ENCODE assay signal across 15 mouse cellular contexts in the genomic region with DNA sequence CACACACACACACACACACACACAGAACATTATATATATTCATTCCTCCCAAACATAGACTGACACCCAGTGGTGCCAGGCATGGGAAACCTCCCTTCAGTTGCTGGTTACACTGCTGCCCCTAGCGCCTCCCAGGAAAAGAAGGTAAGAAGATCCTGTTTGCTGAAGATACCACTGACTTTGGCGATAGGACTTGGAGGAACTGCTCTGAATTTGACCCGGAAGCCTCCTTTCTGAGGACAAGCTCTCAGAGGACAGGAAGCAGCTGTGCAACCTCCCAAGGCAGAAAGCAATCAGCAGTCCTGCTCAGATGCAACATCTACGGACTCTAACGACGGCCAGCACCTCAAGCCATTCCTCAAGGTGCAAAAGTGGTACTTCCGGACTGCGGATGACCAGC.
DNase-seq lines count a peak whose midpoint lies in the region; ATAC-seq and TF ChIP-seq lines count a peak whose summit lies in the region.
"Had no signal": no experiment of that assay in that cellular context is flagged by ENCODE, and none has a peak within 500 bp of the region (broad histone marks: within the 10 kb centered on the region; RNA-seq: fewer than 3 reads in every experiment).

No protein-coding gene starts in this region.

- 55% methylated on average over 8 of the region's 8 CpGs for WGBS in lung, postnatal 0 days
- 29% methylated on average over 8 of the region's 8 CpGs for WGBS in liver, embryonic 14.5 days (ENCODE audit: insufficient replicate concordance)

- no peak overlapping the region for H3K27ac ChIP-seq in lung, postnatal 0 days (ENCODE audit: low read length)
- no peak overlapping the region for H3K27ac ChIP-seq in liver, embryonic 14.5 days
- H3K27ac ChIP-seq: forebrain, embryonic 12.5 days; hindbrain, embryonic 15.5 days; layer of hippocampus, adult 2 months; macrophage had no signal

- no peak for ATAC-seq in lung, postnatal 0 days
- no peak for ATAC-seq in liver, embryonic 14.5 days (ENCODE audit: insufficient read depth)

- no peak for TF ChIP-seq EP300 in lung, postnatal 0 days (IDR thresholded peaks at IDR 0.05)
- TF ChIP-seq EP300 in liver, embryonic 14.5 days (IDR thresholded peaks at IDR 0.05; ENCODE audit: low read depth): no peak

- no peaks in the 10 kb centered on the region for H3K27me3 ChIP-seq in lung, postnatal 0 days (replicated peaks; ENCODE audit: insufficient read depth, low read length)
- H3K27me3 ChIP-seq in liver, embryonic 14.5 days (ENCODE audit: control insufficient read depth, insufficient read depth, low read length): no peaks in the 10 kb centered on the region
- H3K27me3 ChIP-seq: hindbrain, embryonic 15.5 days had no signal

- no peak overlapping the region for H3K4me3 ChIP-seq in lung, postnatal 0 days (ENCODE audit: low read depth, low read length)
- H3K4me3 ChIP-seq in liver, embryonic 14.5 days (ENCODE audit: insufficient read depth in 1 of 2, low read depth in 2 of 2, low read length in 2 of 2): no peak overlapping the region
- H3K4me3 ChIP-seq: forebrain, embryonic 12.5 days; hindbrain, embryonic 15.5 days; layer of hippocampus, adult 2 months had no signal

- peak; percentile 90 for DNase-seq in heart, adult 11 months
- no peak for DNase-seq in heart, postnatal 36 days
- DNase-seq in lung, postnatal 0 days (ENCODE audit: low spot score): peak; percentile 16
- DNase-seq in lung, postnatal 10 days: no peak
- DNase-seq in liver, embryonic 14.5 days (ENCODE audit: low read depth in 3 of 3, low spot score in 3 of 3): no peak
- DNase-seq in thymus, postnatal 14 days: peak; percentile 39
- no peak for DNase-seq in left cerebral cortex, adult 8-10 months (ENCODE audit: low spot score in 2 of 2)
- no peak for DNase-seq in urinary bladder, adult 18-20 months (ENCODE audit: low spot score in 2 of 2)
- DNase-seq: adrenal gland, postnatal 25 days; cerebellum, adult 18-20 months; gastrocnemius, postnatal 36 days had no signal

- H3K9me3 ChIP-seq in lung, postnatal 0 days (ENCODE audit: low read length): no peaks in the 10 kb centered on the region
- H3K9me3 ChIP-seq in liver, embryonic 14.5 days (ENCODE audit: control insufficient read depth, low read length): no peaks in the 10 kb centered on the region
- H3K9me3 ChIP-seq: forebrain, embryonic 12.5 days; hindbrain, embryonic 15.5 days had no signal

- H3K9ac ChIP-seq in lung, postnatal 0 days (replicated peaks; ENCODE audit: low read depth): no peak overlapping the region
- no peak overlapping the region for H3K9ac ChIP-seq in liver, embryonic 14.5 days (replicated peaks)
- H3K9ac ChIP-seq: forebrain, embryonic 12.5 days; hindbrain, embryonic 15.5 days had no signal

- H3K4me2 ChIP-seq in lung, postnatal 0 days (replicated peaks; ENCODE audit: low read depth, low read length): no peak overlapping the region
- no peak overlapping the region for H3K4me2 ChIP-seq in liver, embryonic 14.5 days (ENCODE audit: low read depth)
- H3K4me2 ChIP-seq: forebrain, embryonic 12.5 days; hindbrain, embryonic 15.5 days had no signal

- no peaks in the 10 kb centered on the region for H3K36me3 ChIP-seq in lung, postnatal 0 days (ENCODE audit: insufficient read depth, low read length)
- no peaks in the 10 kb centered on the region for H3K36me3 ChIP-seq in liver, embryonic 14.5 days (replicated peaks; ENCODE audit: control insufficient read depth, insufficient read depth, low read depth)
- H3K36me3 ChIP-seq: forebrain, embryonic 12.5 days; hindbrain, embryonic 15.5 days had no signal

- H3K4me1 ChIP-seq in lung, postnatal 0 days (ENCODE audit: insufficient read depth, low read depth, low read length): no peaks in the 10 kb centered on the region
- peaks cover 0 to 6% of the 10 kb centered on the region in 2 experiments; a peak in 2 of 4 replicates for H3K4me1 ChIP-seq in liver, embryonic 14.5 days (replicated peaks; ENCODE audit: control insufficient read depth in 2 of 2, insufficient read depth in 2 of 2, low read length in 1 of 2)

- peak; percentile 38 for TF ChIP-seq CTCF in lung, postnatal 0 days (IDR thresholded peaks at IDR 0.05)
- TF ChIP-seq CTCF in liver, embryonic 14.5 days (IDR thresholded peaks at IDR 0.05; ENCODE audit: low read depth): peak; percentile 27; the same call in 1 of the 2 replicates

- intact Hi-C loops in heart, postnatal 36 days (cut with DNase I): no loop called here

Comparison
In these comparisons a context has a peak if more than half of its experiments do, and no peak if none do; other contexts are left out.
1. DNase-seq: peak in heart, adult 11 months (single experiment), lung, postnatal 0 days (single experiment) and thymus, postnatal 14 days (single experiment); none in heart, postnatal 36 days (0 of 2), lung, postnatal 10 days (single experiment), liver, embryonic 14.5 days (0 of 3), left cerebral cortex, adult 8-10 months (0 of 2) and urinary bladder, adult 18-20 months (0 of 2).